Mouse (Mus musculus) intestine, postnatal 0 days (tissue): ENCODE data around the gene 4933411K16Rik. TPM values are rescaled to one million over a fixed set of nuclear protein-coding genes. Genes with fewer than 3 reads are reported as not detected.

Source experiments
- ATAC-seq: fragments of 200-750 bp; cut with Nextera tagmentation; 2 replicates; pipeline ENCODE4 v1.8.0; 2017; ENCODE audit warnings: mild to moderate bottlenecking, moderate TSS enrichment, moderate library complexity
- H3K27ac ChIP-seq: fragments of 300-500 bp; sonication (generic); 2 replicates; pipeline ENCODE4 v1.5.1; 2014; ENCODE audit warnings: mild to moderate bottlenecking, low read depth, low read length, moderate library complexity
- H3K27me3 ChIP-seq: fragments of 300-500 bp; sonication (generic); replicated peaks from 2 replicates; pipeline ENCODE4 v1.6.1; 2014; ENCODE audit warnings: low read length, mixed read lengths; ENCODE audit not compliant: control insufficient read depth, insufficient read depth
- H3K36me3 ChIP-seq: fragments of 300-500 bp; sonication (generic); 2 replicates; pipeline ENCODE4 v1.6.1; 2014; ENCODE audit warnings: mild to moderate bottlenecking, moderate library complexity; ENCODE audit not compliant: control insufficient read depth, insufficient read depth
- H3K4me1 ChIP-seq: fragments of 300-500 bp; sonication (generic); replicated peaks from 2 replicates; pipeline ENCODE4 v1.6.1; 2014; ENCODE audit warnings: antibody characterized with exemption, low read length, mixed read lengths; ENCODE audit not compliant: control insufficient read depth, insufficient read depth
- H3K4me2 ChIP-seq: fragments of 300-500 bp; sonication (generic); replicated peaks from 2 replicates; pipeline ENCODE4 v1.6.1; 2014; ENCODE audit warnings: low read depth, mild to moderate bottlenecking, moderate library complexity
- H3K4me3 ChIP-seq: fragments of 300-500 bp; sonication (generic); 2 replicates; pipeline ENCODE4 v1.5.1; 2014; ENCODE audit warnings: low read depth, low read length
- H3K9ac ChIP-seq: fragments of 300-500 bp; sonication (generic); 2 replicates; pipeline ENCODE4 v1.6.1; 2014; ENCODE audit warnings: mild to moderate bottlenecking, low read depth, low read length
- H3K9me3 ChIP-seq: fragments of 300-500 bp; sonication (generic); 2 replicates; pipeline ENCODE4 v1.6.1; 2016; ENCODE audit warnings: mixed run types; ENCODE audit not compliant: control insufficient read depth
- CTCF ChIP-seq: sonication (generic); IDR thresholded peaks from 2 replicates; pipeline ENCODE4 v1.5.1; 2016; ENCODE audit warnings: low read depth, mild to moderate bottlenecking, control low read depth, antibody characterized with exemption, moderate library complexity
- WGBS: fragments of 180-500 bp; shearing (Covaris S2); extraction: QIAGEN DNeasy Blood & Tissue Kit; methylation state at CpG from one replicate; pipeline ENCODE4 v1.1.7; 2014; 5-methylcytosine and 5-hydroxymethylcytosine counted together
- polyA plus RNA-seq: library from polyadenylated mRNA; unstranded; fragments of >200 nt; fragmentation: Nextera tagmentation; extraction: Ambion mirVana; gene quantifications from 2 replicates; pipeline ENCODE4 v1.2.1, GENCODE M21; 2015

The 4933411K16Rik gene
- 0.08 TPM in 1 of 2 replicates, not detected in the other for polyA plus RNA-seq

GRCm38 (mm10) chr19:42051948-42052347 lies at the start of gene 4933411K16Rik:
4933411K16Rik (plus strand) TSS chr19:42052248.
- TF ChIP-seq CTCF = no peak
- Histone ChIP-seq H3K4me1 (no peaks in the 10 kb centered on the region), H3K4me2 (no peak within 1 kb of the TSS), H3K36me3 (no peaks in the 10 kb centered on the region), H3K27me3 (no peaks in the 10 kb centered on the region), H3K9me3 (no peaks in the 10 kb centered on the region), H3K4me3 (no peak within 1 kb of the TSS), H3K27ac (0 out of 2 replicates have a peak within 1 kb of the TSS, but pooled peaks have one; percentile 35), H3K9ac (no peak within 1 kb of the TSS)
- ATAC-seq = no peak
- WGBS = 74% methylated on average over 4 of the region's 4 CpGs

DNA sequence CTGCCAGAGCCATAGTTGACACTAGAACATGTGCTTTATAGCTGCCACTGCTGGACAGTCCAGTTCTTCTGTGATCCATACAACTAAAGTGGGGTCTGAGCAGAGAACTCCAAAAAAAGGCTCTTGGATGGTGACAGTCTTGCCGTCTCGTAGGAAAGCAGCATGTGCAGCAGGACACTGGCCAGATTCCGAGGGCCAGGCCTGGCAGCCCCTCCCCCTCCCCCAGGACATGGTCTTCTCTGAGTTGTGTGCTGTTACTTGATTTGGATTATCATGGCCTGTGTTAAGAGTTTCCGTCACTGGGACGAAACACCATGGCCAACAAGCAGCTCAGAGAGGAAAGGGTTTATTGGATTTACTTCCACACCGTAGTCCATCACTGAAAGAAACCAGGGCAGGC lies 47.8 kb upstream of the 4933411K16Rik start:
- H3K9ac ChIP-seq = no peak overlapping the region
- 68% methylated on average over 6 of the region's 6 CpGs for WGBS
- H3K36me3 ChIP-seq = no peaks in the 10 kb centered on the region
- H3K4me2 ChIP-seq = no peak overlapping the region
- ATAC-seq = no peak
- no peak overlapping the region for H3K4me3 ChIP-seq
- no peak overlapping the region for H3K27ac ChIP-seq
- H3K27me3 ChIP-seq = no peaks in the 10 kb centered on the region
- no peak for TF ChIP-seq CTCF
- H3K4me1 ChIP-seq = 0 out of 2 replicates have a peak, but pooled peaks cover 9% of the 10 kb centered on the region
- H3K9me3 ChIP-seq = no peaks in the 10 kb centered on the region

GRCm38 (mm10) chr19:42005616-42006015 lies 46.4 kb upstream of the 4933411K16Rik start:
- 63% methylated on average over 3 of the region's 3 CpGs for WGBS
- H3K4me1 ChIP-seq = 0 out of 2 replicates have a peak, but pooled peaks cover 4% of the 10 kb centered on the region

GRCm38 (mm10) chr19:42006568-42006967 lies 45.5 kb upstream of the 4933411K16Rik start:
- WGBS = 63% methylated on average over 8 of the region's 8 CpGs
- ATAC-seq = no peak
- no peak overlapping the region for H3K9ac ChIP-seq

More at GRCm38 (mm10) chr19:42005616-42006015, 46.4 kb upstream of the 4933411K16Rik start:
- Histone ChIP-seq H3K9me3 (no peaks in the 10 kb centered on the region), H3K9ac (no peak overlapping the region), H3K36me3 (no peaks in the 10 kb centered on the region), H3K4me3 (no peak overlapping the region), H3K4me2 (no peak overlapping the region), H3K27me3 (no peaks in the 10 kb centered on the region), H3K27ac (no peak overlapping the region)
- ATAC-seq = no peak
- TF ChIP-seq CTCF = no peak

DNA sequence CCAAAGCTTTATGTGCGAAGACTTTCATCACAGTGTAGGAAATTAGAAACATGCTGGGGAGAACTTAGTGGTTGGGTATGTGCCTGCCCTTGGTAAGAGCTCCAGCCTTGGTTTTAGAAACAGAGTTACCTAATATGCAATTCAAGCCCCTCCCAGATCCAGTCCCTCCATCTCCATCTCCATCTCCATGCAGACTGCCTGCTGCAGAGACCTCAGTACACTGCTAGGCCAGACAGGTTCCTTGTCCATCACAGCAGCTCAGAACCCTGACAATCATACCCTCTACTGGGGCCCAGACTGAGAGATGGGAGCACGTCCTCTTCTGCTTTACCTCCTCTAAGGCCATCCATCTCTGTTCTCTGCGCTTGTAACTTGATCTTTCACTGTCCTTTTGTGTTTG lies 43.5 kb upstream of the 4933411K16Rik start:
- Histone ChIP-seq H3K9ac (no peak overlapping the region), H3K36me3 (no peaks in the 10 kb centered on the region), H3K27me3 (no peaks in the 10 kb centered on the region), H3K4me1 (no peaks in the 10 kb centered on the region), H3K27ac (no peak overlapping the region), H3K4me3 (no peak overlapping the region), H3K4me2 (no peak overlapping the region), H3K9me3 (no peaks in the 10 kb centered on the region)
- no peak for ATAC-seq
- no peak for TF ChIP-seq CTCF
- 60% methylated on average over 3 of the region's 3 CpGs for WGBS

More at GRCm38 (mm10) chr19:42006568-42006967, 45.5 kb upstream of the 4933411K16Rik start:
- TF ChIP-seq CTCF = no peak
- Histone ChIP-seq H3K36me3 (no peaks in the 10 kb centered on the region), H3K27me3 (no peaks in the 10 kb centered on the region), H3K4me2 (no peak overlapping the region), H3K4me1 (no peaks in the 10 kb centered on the region), H3K27ac (no peak overlapping the region), H3K9me3 (no peaks in the 10 kb centered on the region), H3K4me3 (no peak overlapping the region)

GRCm38 (mm10) chr19:42009067-42009466 lies 43.0 kb upstream of the 4933411K16Rik start:
- no peak overlapping the region for H3K27ac ChIP-seq

More at GRCm38 (mm10) chr19:42009067-42009466, 43.0 kb upstream of the 4933411K16Rik start:
- Histone ChIP-seq H3K27me3 (no peaks in the 10 kb centered on the region), H3K9me3 (no peaks in the 10 kb centered on the region), H3K9ac (no peak overlapping the region), H3K4me1 (no peaks in the 10 kb centered on the region), H3K4me2 (no peak overlapping the region), H3K36me3 (no peaks in the 10 kb centered on the region), H3K4me3 (no peak overlapping the region)
- TF ChIP-seq CTCF = no peak
- no peak for ATAC-seq
- WGBS = 55% methylated on average over 7 of the region's 7 CpGs
